Mouse (Mus musculus): ENCODE results near the gene Celsr2. TPM values are rescaled to one million over a fixed set of nuclear protein-coding genes. Genes with fewer than 3 reads are reported as not detected.
A peak's percentile ranks its signal among the peaks of the same experiment; 100 is the strongest.

Gene Celsr2
- total RNA-seq, 2 experiments from 2014 or later = 9.0 to 9.5 TPM

DNA sequence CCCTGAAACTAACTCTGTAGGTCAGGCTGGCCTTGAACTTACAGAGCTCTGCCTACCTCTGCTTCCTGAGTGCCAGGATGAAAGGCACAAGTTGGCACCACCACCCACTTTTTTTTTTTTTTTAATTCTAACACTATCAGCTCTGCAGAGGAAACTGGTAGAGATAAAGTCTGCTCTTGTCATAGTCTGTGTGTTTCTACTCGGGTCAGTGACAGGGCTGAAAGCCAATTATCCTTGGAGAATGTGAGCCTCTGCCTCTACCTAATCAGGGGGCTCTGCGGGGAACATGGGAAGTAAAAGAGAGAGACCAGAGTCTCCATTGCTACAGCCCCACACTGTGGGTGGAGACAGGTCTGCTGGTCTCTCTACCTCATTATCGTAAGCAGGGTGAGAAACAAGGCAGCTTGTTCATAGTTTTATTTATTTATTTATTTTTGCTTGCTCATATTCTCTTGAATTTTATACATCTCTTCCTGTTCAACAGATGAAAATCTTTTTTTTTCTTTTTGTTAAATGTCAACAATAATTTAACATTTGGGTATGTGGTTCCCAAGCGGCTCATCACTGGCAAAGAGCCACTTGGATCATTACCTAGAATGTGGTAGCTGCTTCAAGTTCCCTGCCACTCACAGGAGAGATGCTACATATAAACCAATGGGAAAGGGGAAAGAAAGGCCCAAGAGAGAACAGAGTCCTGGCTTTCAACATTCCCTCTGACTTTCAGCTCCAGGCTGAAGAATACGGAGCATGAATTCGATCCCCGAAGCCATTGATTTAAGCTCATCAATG lies 36.3 kb downstream of the Celsr2 start:
- DNase-seq = no peak

- DNase-seq = no peak
Observed at GRCm38 (mm10) chr3:108372691-108373090, 42.7 kb downstream of the Celsr2 start.

GRCm38 (mm10) chr3:108372274-108372673 lies 43.1 kb downstream of the Celsr2 start:
- DNase-seq = peak; percentile 40

- no peak for DNase-seq
Observed at GRCm38 (mm10) chr3:108368721-108369120, 46.6 kb downstream of the Celsr2 start.

- DNase-seq = no peak
Observed at GRCm38 (mm10) chr3:108367828-108368227, 47.5 kb downstream of the Celsr2 start.

GRCm38 (mm10) chr3:108367173-108367572 lies 48.2 kb downstream of the Celsr2 start:
- no peak for DNase-seq

- DNase-seq = peak; percentile 18
Observed at GRCm38 (mm10) chr3:108364270-108364995, 50.9 kb downstream of the Celsr2 start, which contains the start of gene Mybphl. Gene Mybphl (plus strand): TSS chr3:108364911.

DNA sequence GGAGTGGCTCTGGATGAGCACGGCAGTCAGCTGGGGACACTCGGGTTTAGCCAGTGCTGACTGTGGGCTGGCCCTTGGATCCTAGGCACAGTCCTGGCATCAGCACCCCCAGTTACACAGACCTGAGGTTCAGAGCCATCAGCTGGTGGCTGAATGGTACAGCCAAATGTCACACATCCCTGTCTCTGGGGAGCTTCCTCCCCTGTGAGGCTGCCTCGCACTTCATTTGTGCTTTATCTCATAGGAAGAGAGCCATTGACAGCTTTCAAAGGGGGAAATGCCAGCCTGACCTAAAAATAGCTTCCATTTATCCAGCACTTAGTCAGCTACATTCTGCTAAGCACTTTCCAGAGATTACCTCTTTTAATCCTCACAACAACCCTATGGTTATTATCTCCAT lies 51.7 kb downstream of the Celsr2 start:
- DNase-seq = peak; percentile 36

DNA sequence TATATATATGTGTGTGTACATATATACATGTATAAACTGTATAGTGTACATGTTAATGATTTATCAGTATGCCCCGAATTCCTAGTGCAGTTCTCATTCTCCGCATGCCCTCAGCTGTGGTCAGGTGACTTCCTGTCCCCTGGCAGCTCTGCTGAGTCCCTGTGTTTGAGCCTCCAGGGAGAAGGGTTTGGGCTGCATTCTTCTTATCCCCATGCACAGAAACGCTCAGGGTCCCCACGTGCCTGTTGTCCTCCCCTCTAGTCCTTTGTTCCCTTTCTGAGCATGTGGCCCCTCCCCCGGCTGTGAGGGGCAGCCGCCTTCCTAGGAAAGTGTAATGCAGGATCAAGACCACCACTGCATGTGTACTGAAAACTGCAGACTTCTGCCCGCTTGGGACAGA lies 54.5 kb downstream of the Celsr2 start:
- no peak for DNase-seq

DNA sequence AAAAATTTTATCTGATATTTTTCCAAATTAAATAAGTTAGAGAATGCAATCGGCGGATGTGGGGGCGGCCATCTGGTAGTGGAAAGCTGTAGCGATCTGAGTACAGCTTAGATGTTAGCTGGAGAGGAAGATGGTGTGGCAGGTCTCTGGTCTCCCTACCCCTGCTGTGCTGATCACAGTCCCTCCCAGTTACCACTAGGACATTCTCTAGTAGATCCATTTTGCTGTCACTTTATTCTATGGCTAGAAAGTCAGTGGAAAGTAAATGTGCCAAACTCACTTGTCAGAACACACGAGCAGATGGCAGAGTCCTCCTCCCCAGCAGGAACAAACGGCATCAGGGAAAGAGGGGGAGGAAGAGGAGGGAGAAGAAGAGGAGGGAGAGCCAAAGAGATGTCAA lies 56.9 kb downstream of the Celsr2 start:
- no peak for DNase-seq

- no peak for DNase-seq
Observed at GRCm38 (mm10) chr3:108357051-108357450, 58.3 kb downstream of the Celsr2 start.

GRCm38 (mm10) chr3:108355245-108355644 lies 60.1 kb downstream of the Celsr2 start:
- DNase-seq = no peak

GRCm38 (mm10) chr3:108348376-108348775 lies 67.0 kb downstream of the Celsr2 start:
- DNase-seq = no peak

DNA sequence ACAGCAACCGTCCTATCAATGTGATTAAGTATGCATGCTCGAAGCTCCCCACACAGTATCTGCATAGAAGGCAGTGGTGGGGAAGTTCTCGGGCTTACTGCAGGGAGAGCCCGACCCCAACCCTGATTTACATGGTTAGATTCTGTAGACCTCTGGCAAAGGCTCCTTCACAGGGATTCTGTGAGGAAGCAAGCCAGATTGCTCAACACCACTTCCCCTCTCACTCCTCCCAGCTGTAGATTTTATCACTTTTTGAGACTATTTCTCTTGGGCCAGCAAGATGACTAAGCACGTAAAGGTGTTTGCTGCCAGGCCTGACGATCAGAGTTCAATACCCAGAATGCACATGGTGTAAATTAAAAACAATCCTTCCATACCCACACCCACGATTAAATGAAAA lies 69.5 kb downstream of the Celsr2 start:
- DNase-seq = no peak

DNA sequence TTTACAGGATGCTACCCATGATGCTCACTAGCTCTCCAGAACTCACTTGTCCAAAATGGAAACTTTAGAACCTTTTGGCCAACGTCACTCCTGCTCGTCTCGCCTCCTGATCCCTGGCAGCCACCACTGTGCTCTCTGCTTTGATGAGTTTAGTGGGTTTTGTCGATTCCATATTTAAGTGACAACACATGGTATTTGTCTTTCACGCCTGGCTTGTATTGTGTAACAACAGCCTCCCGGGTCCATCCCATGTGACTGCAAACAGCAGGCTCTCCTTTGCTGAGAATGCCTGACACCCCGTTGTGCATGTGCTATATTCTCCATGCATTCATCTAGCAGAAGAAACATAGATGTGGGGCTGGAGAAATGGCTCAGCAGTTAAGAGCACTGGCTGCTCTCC lies 73.2 kb downstream of the Celsr2 start:
- no peak for DNase-seq

GRCm38 (mm10) chr3:108341040-108341439 lies 74.3 kb downstream of the Celsr2 start:
- DNase-seq = no peak

Other genes starting within 250 kb of the Celsr2 start
- 1 to 10 TPM; 7.1 to 8.1 TPM for gene Amigo1, start 229.2 kb downstream of the Celsr2 start, total RNA-seq (2021)
- gene Cyb561d1, start 214.3 kb downstream of the Celsr2 start, total RNA-seq (2021) = 1 to 10 TPM; 4.9 to 5.4 TPM
- gene Atxn7l2, start 204.6 kb downstream of the Celsr2 start, total RNA-seq (2021) = 1 to 10 TPM; 6.9 to 7.7 TPM
- 1 to 10 TPM; 2.6 to 4.1 TPM for gene Sypl2, start 188.9 kb downstream of the Celsr2 start, total RNA-seq (2021)
- gene Psma5, start 158.6 kb downstream of the Celsr2 start, total RNA-seq (2021) = 10 to 100 TPM; 77.4 to 81.8 TPM
- gene Sort1, start 131.5 kb downstream of the Celsr2 start, total RNA-seq (2021) = 10 to 100 TPM; 28.9 to 32.3 TPM
- gene Mybphl, start 50.6 kb downstream of the Celsr2 start, total RNA-seq (2021) = 10 to 100 TPM; 44.7 to 57.2 TPM
- 1 to 10 TPM; 6.7 to 8.8 TPM for gene Psrc1, start 31.7 kb downstream of the Celsr2 start, total RNA-seq (2021)
- 10 to 100 TPM; 88.2 to 90.6 TPM for gene Sars, start 29.7 kb upstream of the Celsr2 start, total RNA-seq (2021)
- gene 1700013F07Rik, start 118.6 kb upstream of the Celsr2 start, total RNA-seq (2021) = not detected
- under 1 TPM; 0.21 to 0.29 TPM for gene 5330417C22Rik, start 121.0 kb upstream of the Celsr2 start, total RNA-seq (2021)
- 10 to 100 TPM; 32.4 to 34.7 TPM for gene Tmem167b, start 146.9 kb upstream of the Celsr2 start, total RNA-seq (2021)
- gene Taf13, start 156.1 kb upstream of the Celsr2 start, total RNA-seq (2021) = 10 to 100 TPM; 15.1 to 17.0 TPM
- gene Wdr47, start 175.7 kb upstream of the Celsr2 start, total RNA-seq (2021) = 1 to 10 TPM; 9.1 to 9.2 TPM
- gene Clcc1, start 238.4 kb upstream of the Celsr2 start, total RNA-seq (2021) = 10 to 100 TPM; 29.4 to 33.6 TPM